Mouse (Mus musculus): ENCODE measurements around the gene Pax4. TPM values are rescaled to one million over a fixed set of nuclear protein-coding genes. Genes with fewer than 3 reads are reported as not detected.

The Pax4 gene
- polyA plus RNA-seq, 1 experiment from 2014 or later = not detected

GRCm38 (mm10) chr6:28421469-28422000, 27.6 kb downstream of the Pax4 start:
- H3K27me3 ChIP-seq = no peaks in the 10 kb centered on the region
- peak overlapping the region; percentile 83 for H3K4me3 ChIP-seq (replicated peaks)
- no peaks in the 10 kb centered on the region for H3K9me3 ChIP-seq
- H3K4me2 ChIP-seq = peak overlapping the region; percentile 95
- peaks cover 34% of the 10 kb centered on the region for H3K4me1 ChIP-seq (replicated peaks)
- WGBS = under 1% methylated on average over 27 of the region's 27 CpGs
- ATAC-seq (ENCODE audit: insufficient number of reproducible peaks, insufficient read depth, low FRiP score, low TSS enrichment, low read depth) = peak; percentile 87
- H3K27ac ChIP-seq = peak overlapping the region; percentile 35; the same call in 1 of the 2 replicates
- H3K9ac ChIP-seq (replicated peaks) = peak overlapping the region; percentile 81
- H3K36me3 ChIP-seq = peaks cover 47% of the 10 kb centered on the region

DNA sequence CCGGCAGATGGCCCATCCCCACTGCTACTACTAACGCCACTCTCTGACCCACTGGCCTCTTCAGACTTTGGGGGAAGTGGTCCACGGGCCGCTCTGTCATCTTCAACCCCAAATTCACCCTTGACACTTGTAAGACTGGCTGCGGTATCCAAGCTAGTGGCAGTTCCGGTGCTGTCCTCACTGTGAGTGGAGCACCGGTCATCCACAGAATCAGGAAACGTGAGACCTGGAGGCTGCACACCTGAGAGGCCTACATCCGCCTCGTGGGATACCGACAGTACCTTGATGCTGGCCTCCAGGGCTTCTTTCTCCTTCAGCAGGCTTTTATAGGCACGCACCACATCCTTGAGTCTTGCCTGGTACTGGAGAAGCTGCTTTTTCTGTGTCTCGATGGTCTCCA, 28.3 kb downstream of the Pax4 start:
- 26% methylated on average over 13 of the region's 13 CpGs for WGBS
- H3K9ac ChIP-seq (replicated peaks) = peak overlapping the region; percentile 81
- ATAC-seq (ENCODE audit: insufficient number of reproducible peaks, insufficient read depth, low FRiP score, low TSS enrichment, low read depth) = no peak
- H3K27ac ChIP-seq = no peak overlapping the region
- H3K36me3 ChIP-seq = peaks cover 47% of the 10 kb centered on the region
- no peaks in the 10 kb centered on the region for H3K27me3 ChIP-seq
- peak overlapping the region; percentile 83 for H3K4me3 ChIP-seq (replicated peaks)
- H3K4me1 ChIP-seq (replicated peaks) = peaks cover 34% of the 10 kb centered on the region
- H3K4me2 ChIP-seq = peak overlapping the region; percentile 95
- no peaks in the 10 kb centered on the region for H3K9me3 ChIP-seq

GRCm38 (mm10) chr6:28420361-28420760, 28.8 kb downstream of the Pax4 start:
- Histone ChIP-seq H3K4me1 (replicated peaks) (peaks cover 34% of the 10 kb centered on the region), H3K36me3 (peaks cover 47% of the 10 kb centered on the region), H3K4me2 (peak overlapping the region; percentile 95), H3K27ac (no peak overlapping the region), H3K9me3 (no peaks in the 10 kb centered on the region; the same call in 1 of the 2 replicates), H3K9ac (replicated peaks) (peak overlapping the region; percentile 81; the same call in 1 of the 2 replicates), H3K4me3 (replicated peaks) (peak overlapping the region; percentile 83), H3K27me3 (no peaks in the 10 kb centered on the region)
- ATAC-seq (ENCODE audit: insufficient number of reproducible peaks, insufficient read depth, low FRiP score, low TSS enrichment, low read depth) = no peak
- WGBS = 81% methylated on average over 17 of the region's 17 CpGs

DNA sequence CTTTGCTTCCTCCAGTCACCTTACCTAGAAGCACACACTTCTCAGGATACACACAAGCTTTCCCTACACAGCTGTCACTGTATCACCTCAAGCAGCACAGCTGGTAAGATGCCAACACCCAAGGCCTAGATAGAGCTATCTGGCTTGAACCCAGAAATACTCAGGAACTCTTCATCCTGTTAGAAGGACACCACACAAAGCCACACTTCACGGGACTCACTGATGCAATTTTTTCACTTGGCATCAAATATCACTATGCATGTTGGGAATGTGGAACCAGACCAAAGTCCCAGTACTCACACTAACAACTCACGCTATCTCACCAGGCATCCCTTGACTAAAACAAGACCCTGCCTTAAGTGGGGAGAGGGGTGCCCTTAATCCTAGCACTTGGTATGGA, 29.5 kb downstream of the Pax4 start:
- WGBS = 80% methylated on average over 2 of the region's 2 CpGs
- ATAC-seq (ENCODE audit: insufficient number of reproducible peaks, insufficient read depth, low FRiP score, low TSS enrichment, low read depth) = no peak
- Histone ChIP-seq H3K27me3 (no peaks in the 10 kb centered on the region), H3K4me1 (replicated peaks) (peaks cover 29% of the 10 kb centered on the region), H3K36me3 (peaks cover 47% of the 10 kb centered on the region), H3K9me3 (no peaks in the 10 kb centered on the region; the same call in 1 of the 2 replicates), H3K4me3 (replicated peaks) (no peak overlapping the region; the same call in 1 of the 2 replicates), H3K9ac (replicated peaks) (no peak overlapping the region), H3K4me2 (peak overlapping the region; percentile 95), H3K27ac (no peak overlapping the region)

DNA sequence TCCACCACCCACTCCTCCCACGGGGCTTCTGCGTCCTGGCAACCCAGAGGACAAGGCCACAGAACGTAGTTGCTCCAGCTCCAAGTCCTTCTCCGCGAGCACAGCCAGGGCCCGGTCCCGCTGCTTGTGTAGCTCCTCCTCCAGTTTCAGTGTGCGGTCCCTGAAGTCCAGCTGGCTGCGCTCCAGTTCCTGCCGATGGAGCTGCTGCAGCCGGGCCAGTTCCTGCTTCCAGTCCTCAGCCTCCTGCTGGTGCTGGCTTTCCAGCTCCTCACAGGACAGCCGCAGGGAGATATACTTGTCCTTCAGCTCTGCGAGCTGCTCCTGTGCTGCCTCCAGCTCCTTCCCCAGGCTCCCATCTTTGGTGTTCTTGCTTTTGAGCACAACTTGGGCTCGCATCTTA, 30.7 kb downstream of the Pax4 start:
- no peak overlapping the region for H3K27ac ChIP-seq
- H3K9ac ChIP-seq (replicated peaks) = no peak overlapping the region
- WGBS = 93% methylated on average over 14 of the region's 14 CpGs
- H3K4me1 ChIP-seq (replicated peaks) = peaks cover 22% of the 10 kb centered on the region
- H3K9me3 ChIP-seq = no peaks in the 10 kb centered on the region; the same call in 1 of the 2 replicates
- H3K36me3 ChIP-seq = peaks cover 49% of the 10 kb centered on the region
- no peak for ATAC-seq (ENCODE audit: insufficient number of reproducible peaks, insufficient read depth, low FRiP score, low TSS enrichment, low read depth)
- no peak overlapping the region for H3K4me2 ChIP-seq
- no peaks in the 10 kb centered on the region for H3K27me3 ChIP-seq
- H3K4me3 ChIP-seq (replicated peaks) = no peak overlapping the region

- no peak for ATAC-seq (ENCODE audit: insufficient number of reproducible peaks, insufficient read depth, low FRiP score, low TSS enrichment, low read depth)
- Histone ChIP-seq H3K27ac (no peak overlapping the region), H3K4me2 (no peak overlapping the region), H3K27me3 (no peaks in the 10 kb centered on the region), H3K9ac (replicated peaks) (no peak overlapping the region), H3K9me3 (no peaks in the 10 kb centered on the region; the same call in 1 of the 2 replicates), H3K36me3 (peaks cover 49% of the 10 kb centered on the region), H3K4me1 (replicated peaks) (peaks cover 19% of the 10 kb centered on the region), H3K4me3 (replicated peaks) (no peak overlapping the region)
- WGBS = 85% methylated on average over 4 of the region's 4 CpGs
These were observed 32.2 kb downstream of the Pax4 start for GRCm38 (mm10) chr6:28416981-28417380.

DNA sequence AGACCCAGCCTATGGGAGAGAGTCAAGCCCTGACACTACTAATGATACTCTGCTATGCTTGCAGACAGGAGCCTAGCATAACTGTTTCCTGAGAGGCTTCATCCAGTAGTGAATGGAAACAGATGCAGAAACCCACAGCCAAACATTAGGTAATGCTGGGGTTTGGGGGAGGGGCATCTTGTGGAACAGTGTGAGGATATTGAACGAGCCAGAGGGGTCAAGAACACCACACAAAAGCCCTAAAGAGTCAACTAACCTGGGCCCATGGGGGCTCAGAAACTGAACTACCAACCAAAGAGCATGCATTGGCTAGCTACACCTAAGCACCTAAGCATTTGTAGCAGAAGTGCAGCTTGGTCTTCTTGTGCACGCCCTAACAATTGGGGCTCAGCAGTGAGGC, 37.9 kb downstream of the Pax4 start:
- H3K36me3 ChIP-seq = peaks cover 18% of the 10 kb centered on the region
- no peak for ATAC-seq (ENCODE audit: insufficient number of reproducible peaks, insufficient read depth, low FRiP score, low TSS enrichment, low read depth)
- no peak overlapping the region for H3K4me2 ChIP-seq
- no peaks in the 10 kb centered on the region for H3K4me1 ChIP-seq (replicated peaks)
- H3K9ac ChIP-seq (replicated peaks) = no peak overlapping the region
- no peak overlapping the region for H3K27ac ChIP-seq
- no peaks in the 10 kb centered on the region; the same call in 1 of the 2 replicates for H3K9me3 ChIP-seq
- no peak overlapping the region for H3K4me3 ChIP-seq (replicated peaks)
- 73% methylated on average over 2 of the region's 2 CpGs for WGBS
- H3K27me3 ChIP-seq = no peaks in the 10 kb centered on the region

DNA sequence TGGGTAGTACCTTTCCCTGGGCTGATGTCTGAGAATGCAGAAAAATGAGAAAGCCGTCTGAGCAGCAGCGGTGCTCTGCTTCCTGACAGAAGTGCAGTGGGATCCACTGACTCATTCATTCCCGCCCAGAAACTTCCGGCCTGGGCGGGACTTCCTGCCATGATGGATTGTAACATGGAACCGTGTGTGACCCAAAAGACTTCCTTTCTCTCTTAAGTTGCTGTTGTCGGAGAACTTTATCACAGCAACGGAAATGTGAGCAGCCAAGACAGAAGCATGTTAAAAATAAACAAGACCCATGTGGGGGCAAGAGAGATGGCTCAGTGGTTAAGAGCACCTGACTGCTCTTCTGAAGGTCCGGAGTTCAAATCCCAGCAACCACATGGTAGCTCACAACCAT, 39.1 kb downstream of the Pax4 start:
- H3K4me2 ChIP-seq = no peak overlapping the region
- no peak overlapping the region for H3K9ac ChIP-seq (replicated peaks)
- no peak overlapping the region for H3K27ac ChIP-seq
- WGBS = 87% methylated on average over 9 of the region's 9 CpGs
- no peaks in the 10 kb centered on the region for H3K27me3 ChIP-seq
- no peaks in the 10 kb centered on the region for H3K9me3 ChIP-seq
- no peaks in the 10 kb centered on the region for H3K4me1 ChIP-seq (replicated peaks)
- H3K36me3 ChIP-seq = peaks cover 6% of the 10 kb centered on the region; the same call in 1 of the 2 replicates
- ATAC-seq (ENCODE audit: insufficient number of reproducible peaks, insufficient read depth, low FRiP score, low TSS enrichment, low read depth) = no peak
- H3K4me3 ChIP-seq (replicated peaks) = no peak overlapping the region

DNA sequence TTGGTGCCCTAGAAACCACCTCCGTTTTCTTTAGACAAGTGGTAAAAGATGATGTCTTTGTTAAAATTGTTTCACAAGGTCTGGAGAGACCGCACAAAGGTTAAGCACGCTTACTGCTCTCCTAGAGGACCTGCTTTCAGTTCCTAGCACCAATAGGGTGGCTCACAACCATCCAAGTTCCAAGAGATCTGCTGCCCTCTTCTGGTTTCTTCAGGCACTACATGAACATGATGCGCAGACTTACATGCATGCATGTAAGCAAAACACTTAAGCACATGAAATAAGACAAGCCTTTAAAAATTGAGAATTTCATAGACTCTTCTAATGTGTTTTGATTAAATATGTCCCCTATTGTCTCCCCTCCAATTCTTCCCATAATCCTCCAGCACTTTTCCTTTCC, 49.4 kb downstream of the Pax4 start:
- WGBS = 85% methylated on average over 4 of the region's 4 CpGs
- peaks cover 28% of the 10 kb centered on the region for H3K27me3 ChIP-seq
- ATAC-seq (ENCODE audit: insufficient number of reproducible peaks, insufficient read depth, low FRiP score, low TSS enrichment, low read depth) = no peak

GRCm38 (mm10) chr6:28398726-28399125, 50.4 kb downstream of the Pax4 start:
- Histone ChIP-seq H3K36me3 (no peaks in the 10 kb centered on the region), H3K9me3 (0 out of 2 replicates have a peak, but pooled peaks cover 2% of the 10 kb centered on the region), H3K27ac (no peak overlapping the region), H3K9ac (replicated peaks) (no peak overlapping the region), H3K4me1 (replicated peaks) (peaks cover 10% of the 10 kb centered on the region; the same call in 1 of the 2 replicates), H3K4me2 (no peak overlapping the region), H3K4me3 (replicated peaks) (no peak overlapping the region), H3K27me3 (peaks cover 28% of the 10 kb centered on the region)
- 85% methylated on average over 3 of the region's 3 CpGs for WGBS
- no peak for ATAC-seq (ENCODE audit: insufficient number of reproducible peaks, insufficient read depth, low FRiP score, low TSS enrichment, low read depth)

More for the DNA sequence above, 49.4 kb downstream of the Pax4 start:
- Histone ChIP-seq H3K9me3 (0 out of 2 replicates have a peak, but pooled peaks cover 2% of the 10 kb centered on the region), H3K36me3 (no peaks in the 10 kb centered on the region), H3K4me1 (replicated peaks) (peaks cover 10% of the 10 kb centered on the region; the same call in 1 of the 2 replicates), H3K9ac (replicated peaks) (no peak overlapping the region), H3K4me3 (replicated peaks) (no peak overlapping the region), H3K4me2 (no peak overlapping the region), H3K27ac (no peak overlapping the region)

GRCm38 (mm10) chr6:28397681-28398203, 51.4 kb downstream of the Pax4 start, which contains the start of gene Zfp800:
Zfp800 (minus strand) TSS chr6:28398005.
- H3K9ac ChIP-seq (replicated peaks) = peak within 1 kb of the TSS; percentile 54
- H3K4me2 ChIP-seq = peak within 1 kb of the TSS; percentile 65
- H3K4me3 ChIP-seq (replicated peaks) = peak within 1 kb of the TSS; percentile 47
- H3K27me3 ChIP-seq = peaks cover 28% of the 10 kb centered on the region
- H3K9me3 ChIP-seq = 0 out of 2 replicates have a peak, but pooled peaks cover 2% of the 10 kb centered on the region
- peaks cover 10% of the 10 kb centered on the region; the same call in 1 of the 2 replicates for H3K4me1 ChIP-seq (replicated peaks)
- peak; percentile 22; the same call in 1 of the 2 replicates for ATAC-seq (ENCODE audit: insufficient number of reproducible peaks, insufficient read depth, low FRiP score, low TSS enrichment, low read depth)
- no peaks in the 10 kb centered on the region for H3K36me3 ChIP-seq
- WGBS = 1% methylated on average over 33 of the region's 33 CpGs
- H3K27ac ChIP-seq = no peak within 1 kb of the TSS
